8 mouse cellular contexts compared by ENCODE assay signal in the genomic region with DNA sequence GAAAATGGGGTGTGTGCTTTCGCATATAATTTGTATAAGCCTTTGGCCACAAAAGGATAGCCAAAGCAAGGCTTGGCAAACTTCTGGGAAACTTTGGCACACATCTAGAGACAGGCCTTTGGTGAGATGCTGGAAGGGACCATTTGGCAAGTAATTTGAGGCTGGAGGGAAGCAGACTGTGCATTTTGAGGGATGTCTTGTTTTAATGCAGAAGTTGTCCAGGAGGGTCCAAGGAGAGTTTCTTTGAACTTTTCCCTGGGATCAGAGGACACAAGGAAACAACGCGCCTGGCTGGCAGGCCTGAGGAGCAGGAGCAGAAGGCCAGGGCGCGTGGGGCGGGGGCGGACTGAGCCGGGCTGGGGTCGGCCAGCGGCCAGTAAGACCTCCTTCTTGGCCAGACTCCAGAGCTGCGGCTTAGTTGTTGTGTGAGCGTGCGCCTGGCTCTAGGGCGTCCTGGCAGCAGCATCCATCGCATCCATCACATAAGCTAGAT. TPM values are rescaled to one million over a fixed set of nuclear protein-coding genes. Genes with fewer than 3 reads are reported as not detected.
DNase-seq lines count a peak whose midpoint lies in the region; ATAC-seq lines count a peak whose summit lies in the region.

No protein-coding gene starts in this region.

- H3K36me3 ChIP-seq in hindbrain, embryonic 13.5 days, result no peaks in the 10 kb centered on the region
- H3K36me3 ChIP-seq in stomach, embryonic 16.5 days (ENCODE audit: control insufficient read depth, insufficient read depth, low read length), result no peaks in the 10 kb centered on the region

- no peaks in the 10 kb centered on the region for H3K9me3 ChIP-seq in hindbrain, embryonic 13.5 days
- H3K9me3 ChIP-seq in stomach, embryonic 16.5 days (replicated peaks; ENCODE audit: control insufficient read depth, low read length), result no peaks in the 10 kb centered on the region

- no peak overlapping the region for H3K27ac ChIP-seq in hindbrain, embryonic 13.5 days
- H3K27ac ChIP-seq in stomach, embryonic 16.5 days (ENCODE audit: low read length), result peak overlapping the region; percentile 95

- peak overlapping the region; percentile 50 for H3K4me3 ChIP-seq in hindbrain, embryonic 13.5 days
- peak overlapping the region; percentile 56 for H3K4me3 ChIP-seq in stomach, embryonic 16.5 days (replicated peaks; ENCODE audit: low read length)

- whole genome bisulfite sequencing in hindbrain, embryonic 13.5 days, result 43% methylated on average over 15 of the region's 15 CpGs
- 29% methylated on average over 15 of the region's 15 CpGs for WGBS in stomach, embryonic 16.5 days

- peak; percentile 51 to 86 for DNase-seq in cerebellum, postnatal 4 days (ENCODE audit: low spot score in 2 of 2)
- DNase-seq in cerebellum, adult 9-11 months, result no peak
- peak; percentile 94 for DNase-seq in NIH3T3 (ENCODE audit: low read depth)
- DNase-seq in gastrocnemius, adult 18-20 months (ENCODE audit: low spot score), result peak; percentile 38
- DNase-seq in lung, postnatal 14 days, result peak; percentile 65
- no peak for DNase-seq in adrenal gland, adult 2 months

- peak; percentile 77 for ATAC-seq in hindbrain, embryonic 13.5 days (ENCODE audit: low FRiP score)
- ATAC-seq in stomach, embryonic 16.5 days (ENCODE audit: insufficient read depth, low FRiP score), result peak; percentile 65

- peak overlapping the region; percentile 81 for H3K4me2 ChIP-seq in hindbrain, embryonic 13.5 days
- peak overlapping the region; percentile 64 for H3K4me2 ChIP-seq in stomach, embryonic 16.5 days (ENCODE audit: low read depth, low read length)

- H3K4me1 ChIP-seq in hindbrain, embryonic 13.5 days (replicated peaks), result peaks cover 17% of the 10 kb centered on the region
- H3K4me1 ChIP-seq in stomach, embryonic 16.5 days (ENCODE audit: control insufficient read depth, insufficient read depth, low read length), result peaks cover 19% of the 10 kb centered on the region

- no peak overlapping the region for H3K9ac ChIP-seq in hindbrain, embryonic 13.5 days
- H3K9ac ChIP-seq in stomach, embryonic 16.5 days (ENCODE audit: low read length), result peak overlapping the region; percentile 79

- peaks cover 28% of the 10 kb centered on the region; the same call in 1 of the 2 replicates for H3K27me3 ChIP-seq in hindbrain, embryonic 13.5 days
- H3K27me3 ChIP-seq in stomach, embryonic 16.5 days (ENCODE audit: control insufficient read depth, insufficient read depth, low read length), result no peaks in the 10 kb centered on the region; the same call in 1 of the 2 replicates

RNA-seq across cellular contexts. Expression of a gene that starts 1.2 kb away (rescaled TPM):
- total RNA-seq in gastrocnemius, adult 18-20 months (2021), result 10 to 100 TPM; 42.3 to 50.3 TPM
- 30.9 and 34.4 TPM in 2 replicates for polyA plus RNA-seq in hindbrain, embryonic 13.5 days (2015; fragmentation: Nextera tagmentation; extraction: Ambion mirVana)
- polyA plus RNA-seq in stomach, embryonic 16.5 days (2015; fragmentation: Nextera tagmentation; extraction: Ambion mirVana), result 149 and 166 TPM in 2 replicates
- 10 to 100 TPM; 21.6 to 38.8 TPM for total RNA-seq in adrenal gland, adult 2 months (2021)
- polyA plus RNA-seq in adrenal gland, adult 2 months (2012; rRNA removed), result 20.9 and 22.4 TPM in 2 replicates

RNA-seq across cellular contexts. Expression of a gene that starts 26.8 kb away (rescaled TPM):
- under 1 TPM; 0.18 to 0.36 TPM for total RNA-seq in gastrocnemius, adult 18-20 months (2021)
- polyA plus RNA-seq in hindbrain, embryonic 13.5 days (2015; fragmentation: Nextera tagmentation; extraction: Ambion mirVana), result 7.5 and 11.3 TPM in 2 replicates
- 12.2 and 13.2 TPM in 2 replicates for polyA plus RNA-seq in stomach, embryonic 16.5 days (2015; fragmentation: Nextera tagmentation; extraction: Ambion mirVana)
- 10 to 100 TPM in 1 of 2 experiments, 1 to 10 TPM in 1; 3.1 to 15.5 TPM for total RNA-seq in adrenal gland, adult 2 months (2021)
- polyA plus RNA-seq in adrenal gland, adult 2 months (2012; rRNA removed), result 1.9 and 2.9 TPM in 2 replicates

Comparison
In these comparisons a context has a peak if more than half of its experiments do, and no peak if none do; other contexts are left out.
1. DNase-seq: peak in cerebellum, postnatal 4 days (2 of 2), NIH3T3 (single experiment), gastrocnemius, adult 18-20 months (single experiment) and lung, postnatal 14 days (single experiment); none in cerebellum, adult 9-11 months (single experiment) and adrenal gland, adult 2 months (single experiment).